Mouse (Mus musculus) megakaryocyte, embryonic 14.5 days (primary cell): ENCODE data around the gene Gucy2d. TPM values are rescaled to one million over a fixed set of nuclear protein-coding genes. Genes with fewer than 3 reads are reported as not detected.

Experiments
- H3K27me3 ChIP-seq: replicated peaks from 2 replicates; pipeline ENCODE3; 2012; ENCODE audit warnings: inconsistent platforms
- H3K36me3 ChIP-seq: replicated peaks from 2 replicates; pipeline ENCODE3; 2012; ENCODE audit warnings: low read length, inconsistent platforms, mixed read lengths
- H3K4me1 ChIP-seq: 2 replicates; pipeline ENCODE4 v1.6.1; 2012; ENCODE audit warnings: inconsistent platforms
- H3K4me3 ChIP-seq: replicated peaks from 2 replicates; pipeline ENCODE3; 2012; ENCODE audit warnings: moderate library complexity, mild to moderate bottlenecking, inconsistent platforms
- H3K9me3 ChIP-seq: 2 replicates; pipeline ENCODE4 v1.6.1; 2012; ENCODE audit warnings: inconsistent platforms
- FLI1 ChIP-seq: IDR thresholded peaks from 2 replicates; pipeline ENCODE4 v1.6.1; 2012; ENCODE audit warnings: low read length, inconsistent platforms, mixed read lengths
- GATA1 ChIP-seq: IDR thresholded peaks from 3 replicates; pipeline ENCODE4 v1.6.1; 2012; ENCODE audit warnings: mixed read lengths, low read length, inconsistent platforms, borderline replicate concordance
- polyA plus RNA-seq: library from polyadenylated mRNA; stranded (reverse); fragments of >175 nt; gene quantifications from 2 replicates; pipeline ENCODE4 v1.2.3, GENCODE M21; 2012; ENCODE audit warnings: low replicate concordance; ENCODE audit not compliant: insufficient read depth

The Gucy2d gene
- not detected in 2 replicates for polyA plus RNA-seq

- Histone ChIP-seq H3K36me3 (no peaks in the 10 kb centered on the region), H3K4me3 (no peak within 1 kb of the TSS), H3K4me1 (peaks cover 7% of the 10 kb centered on the region), H3K27me3 (peaks cover 49% of the 10 kb centered on the region), H3K9me3 (no peaks in the 10 kb centered on the region)
- no peak for TF ChIP-seq FLI1
Measured at GRCm38 (mm10) chr7:98439956-98440466, at the start of gene Gucy2d. Gene Gucy2d, plus strand, starts transcription at chr7:98440416.

DNA sequence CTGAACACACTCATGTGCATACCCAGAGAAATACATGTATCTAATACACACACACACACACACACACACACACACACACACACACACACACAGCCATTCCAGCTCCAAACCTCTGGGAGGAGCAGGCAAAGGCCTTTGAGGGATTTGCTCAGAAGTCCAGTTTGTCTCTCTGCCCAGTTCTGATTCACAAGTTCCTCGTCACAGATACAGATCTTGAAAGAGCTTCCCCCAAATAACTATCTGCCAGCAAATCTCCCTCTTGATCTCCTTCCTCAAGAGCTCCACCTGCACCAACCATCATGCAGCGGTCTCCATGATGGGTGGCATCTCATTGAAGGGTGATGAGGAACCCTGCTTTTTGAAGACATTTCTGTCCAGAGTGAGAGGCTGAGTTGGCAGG, 49.7 kb upstream of the Gucy2d start:
- Histone ChIP-seq H3K4me3 (no peak overlapping the region), H3K9me3 (peaks cover 9% of the 10 kb centered on the region), H3K36me3 (no peaks in the 10 kb centered on the region), H3K4me1 (peaks cover under 1% of the 10 kb centered on the region; the same call in 1 of the 2 replicates), H3K27me3 (peaks cover 70% of the 10 kb centered on the region)
- TF ChIP-seq FLI1, result no peak
- TF ChIP-seq GATA1, result no peak

GRCm38 (mm10) chr7:98391351-98391936, 48.8 kb upstream of the Gucy2d start:
- TF ChIP-seq FLI1 (no peak), GATA1 (no peak)
- H3K4me3 ChIP-seq, result no peak overlapping the region
- H3K9me3 ChIP-seq, result peaks cover 9% of the 10 kb centered on the region
- H3K36me3 ChIP-seq, result no peaks in the 10 kb centered on the region
- peaks cover 60% of the 10 kb centered on the region for H3K27me3 ChIP-seq
- H3K4me1 ChIP-seq, result no peaks in the 10 kb centered on the region; the same call in 1 of the 2 replicates

DNA sequence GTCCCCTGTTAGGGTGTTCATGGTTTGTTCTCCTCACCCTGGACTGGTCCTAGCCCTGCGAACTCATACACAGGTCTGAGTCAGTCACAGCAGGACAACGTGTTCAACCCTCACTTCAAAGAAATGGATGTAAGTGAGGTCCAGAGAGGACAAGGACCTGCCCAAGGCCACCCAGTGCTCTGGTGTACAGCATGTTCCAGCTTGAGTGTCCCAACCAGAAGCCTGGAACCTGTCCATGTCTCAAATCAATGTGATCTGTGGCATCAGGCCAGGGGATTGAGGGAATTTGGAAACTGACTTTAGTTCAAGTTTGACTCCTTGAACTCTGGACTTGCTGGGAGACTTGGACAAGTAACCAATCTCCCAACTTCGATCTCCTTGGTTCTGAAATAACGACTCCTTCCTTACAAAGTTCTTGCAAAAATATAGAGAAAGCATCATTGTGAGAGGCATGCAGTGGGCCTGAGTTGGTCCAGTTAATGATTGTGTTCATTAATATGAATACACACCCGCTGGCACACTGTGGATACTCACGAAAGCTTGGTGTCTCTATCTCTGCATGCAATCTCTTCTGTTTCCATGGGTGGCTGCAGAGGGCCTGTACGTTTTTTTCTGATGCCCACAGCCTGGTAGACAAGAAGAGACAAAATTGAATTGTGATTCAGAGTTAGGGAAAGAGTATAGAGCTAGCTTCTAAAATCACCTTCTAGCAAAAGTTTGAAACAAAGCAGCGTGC, 47.6 kb upstream of the Gucy2d start:
- H3K27me3 ChIP-seq, result peaks cover 48% of the 10 kb centered on the region
- no peaks in the 10 kb centered on the region; the same call in 1 of the 2 replicates for H3K4me1 ChIP-seq
- TF ChIP-seq FLI1, result no peak
- no peak for TF ChIP-seq GATA1
- no peak overlapping the region for H3K4me3 ChIP-seq
- H3K9me3 ChIP-seq, result peaks cover 9% of the 10 kb centered on the region
- H3K36me3 ChIP-seq, result no peaks in the 10 kb centered on the region

GRCm38 (mm10) chr7:98402582-98403574, 37.3 kb upstream of the Gucy2d start:
- H3K4me1 ChIP-seq, result no peaks in the 10 kb centered on the region; the same call in 1 of the 2 replicates
- no peak for TF ChIP-seq GATA1
- no peak for TF ChIP-seq FLI1
- H3K27me3 ChIP-seq, result peaks cover 44% of the 10 kb centered on the region
- H3K4me3 ChIP-seq, result no peak overlapping the region
- H3K9me3 ChIP-seq, result no peaks in the 10 kb centered on the region
- no peaks in the 10 kb centered on the region for H3K36me3 ChIP-seq

DNA sequence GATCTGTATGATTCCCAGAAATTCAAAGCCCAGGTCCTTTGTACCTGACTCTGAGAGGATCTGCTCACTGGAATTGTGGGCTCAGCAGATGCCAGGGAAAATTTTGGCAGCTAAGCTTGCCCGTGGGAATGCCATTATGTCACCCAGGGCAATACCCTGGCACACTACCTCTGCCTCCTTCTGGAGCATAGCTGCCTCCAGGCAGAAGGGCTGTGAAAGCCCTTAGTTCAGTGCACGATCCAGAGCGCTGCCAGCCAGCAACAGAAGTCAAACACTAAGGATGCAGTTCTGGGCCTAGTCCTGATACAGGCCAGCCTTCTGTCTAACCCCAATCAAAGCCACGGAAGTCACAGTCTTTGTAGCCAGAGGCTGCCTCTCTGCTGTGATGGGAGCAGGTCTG, 36.2 kb upstream of the Gucy2d start:
- no peak for TF ChIP-seq GATA1
- no peak for TF ChIP-seq FLI1
- no peaks in the 10 kb centered on the region; the same call in 1 of the 2 replicates for H3K4me1 ChIP-seq
- H3K4me3 ChIP-seq, result no peak overlapping the region
- H3K36me3 ChIP-seq, result no peaks in the 10 kb centered on the region
- no peaks in the 10 kb centered on the region for H3K9me3 ChIP-seq
- peaks cover 44% of the 10 kb centered on the region for H3K27me3 ChIP-seq

GRCm38 (mm10) chr7:98407615-98408014, 32.6 kb upstream of the Gucy2d start:
- no peaks in the 10 kb centered on the region; the same call in 1 of the 2 replicates for H3K4me1 ChIP-seq
- H3K4me3 ChIP-seq, result no peak overlapping the region
- no peaks in the 10 kb centered on the region for H3K36me3 ChIP-seq
- peaks cover 44% of the 10 kb centered on the region for H3K27me3 ChIP-seq
- H3K9me3 ChIP-seq, result no peaks in the 10 kb centered on the region
- TF ChIP-seq GATA1 (no peak), FLI1 (no peak)

DNA sequence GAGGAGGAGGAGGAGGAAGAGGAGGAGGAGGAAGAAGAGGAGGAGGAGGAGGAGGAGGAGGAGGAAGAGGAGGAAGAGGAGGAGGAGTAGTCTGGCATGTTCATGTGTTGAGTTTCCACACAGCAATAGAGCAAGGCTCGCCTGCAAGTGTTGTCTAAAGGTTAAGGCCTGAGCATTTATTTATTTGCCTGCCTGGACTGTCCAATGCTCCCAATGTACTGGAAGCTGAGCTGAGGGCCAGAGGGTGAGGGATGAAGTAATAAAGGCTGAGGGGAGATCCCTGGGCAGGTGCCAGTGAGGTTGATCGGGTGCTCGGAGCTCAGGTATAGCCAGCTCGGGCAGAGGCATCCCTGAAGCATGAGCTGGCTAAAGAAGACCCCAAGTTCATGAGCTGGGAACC, 27.1 kb upstream of the Gucy2d start:
- Histone ChIP-seq H3K4me3 (no peak overlapping the region), H3K27me3 (peaks cover 26% of the 10 kb centered on the region), H3K4me1 (peaks cover 18% of the 10 kb centered on the region), H3K36me3 (no peaks in the 10 kb centered on the region), H3K9me3 (no peaks in the 10 kb centered on the region)
- TF ChIP-seq FLI1, result no peak
- no peak for TF ChIP-seq GATA1

DNA sequence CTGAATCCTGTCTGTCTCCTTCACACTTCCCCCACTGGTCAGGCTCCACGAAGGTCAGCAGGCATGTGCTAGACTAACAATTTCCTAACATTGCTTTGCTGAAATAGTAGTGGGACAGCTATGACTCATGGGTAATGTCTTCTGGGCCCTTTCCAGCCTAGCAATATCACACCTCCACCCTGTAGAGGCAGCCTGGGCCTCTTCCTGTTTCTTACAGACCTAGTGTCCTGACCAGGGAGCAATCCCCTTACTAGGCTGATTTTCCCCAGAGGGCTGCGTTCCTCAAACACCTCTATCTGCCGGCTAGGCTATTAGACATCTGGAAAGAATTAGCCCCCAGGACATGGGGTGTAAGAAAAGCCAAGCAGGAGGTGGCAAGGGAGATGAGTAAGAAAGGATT, 24.7 kb upstream of the Gucy2d start:
- H3K4me3 ChIP-seq, result no peak overlapping the region
- H3K36me3 ChIP-seq, result no peaks in the 10 kb centered on the region
- H3K27me3 ChIP-seq, result peaks cover 36% of the 10 kb centered on the region
- TF ChIP-seq FLI1, result no peak
- TF ChIP-seq GATA1, result no peak
- peaks cover 18% of the 10 kb centered on the region for H3K4me1 ChIP-seq
- H3K9me3 ChIP-seq, result no peaks in the 10 kb centered on the region

DNA sequence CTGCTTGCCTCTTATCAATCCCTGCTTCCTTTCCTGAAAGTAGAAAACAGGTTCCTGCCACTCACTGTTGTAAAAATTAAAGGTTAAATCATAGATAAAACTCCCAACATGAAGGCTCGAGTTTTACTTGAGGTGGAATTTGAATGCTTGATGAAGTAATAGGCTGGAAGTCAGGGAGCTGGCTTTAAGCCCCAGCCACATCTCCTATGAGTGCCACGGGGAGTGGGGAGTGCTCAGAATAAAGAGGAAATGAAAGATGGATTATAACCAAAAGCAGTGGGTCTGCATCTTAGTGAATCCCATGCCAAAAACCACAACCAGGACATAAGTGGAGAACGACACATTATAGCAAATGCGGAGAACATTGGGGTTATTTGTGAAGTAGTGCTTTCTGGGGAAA, 24.2 kb upstream of the Gucy2d start:
- Histone ChIP-seq H3K27me3 (peaks cover 33% of the 10 kb centered on the region), H3K36me3 (no peaks in the 10 kb centered on the region), H3K4me3 (no peak overlapping the region), H3K9me3 (no peaks in the 10 kb centered on the region), H3K4me1 (peaks cover 18% of the 10 kb centered on the region)
- no peak for TF ChIP-seq FLI1
- TF ChIP-seq GATA1, result no peak
